Mouse (Mus musculus) urinary bladder, postnatal 10 days (tissue): Measurements from ENCODE around the gene Erp29.
A peak's percentile ranks its signal among the peaks of the same experiment; 100 is the strongest.

ENCODE experiments used
- DNase-seq: peaks from one replicate; pipeline ENCODE4 v3.0.0; 2022; ENCODE audit warnings: low spot score

Erp29 gene

DNA sequence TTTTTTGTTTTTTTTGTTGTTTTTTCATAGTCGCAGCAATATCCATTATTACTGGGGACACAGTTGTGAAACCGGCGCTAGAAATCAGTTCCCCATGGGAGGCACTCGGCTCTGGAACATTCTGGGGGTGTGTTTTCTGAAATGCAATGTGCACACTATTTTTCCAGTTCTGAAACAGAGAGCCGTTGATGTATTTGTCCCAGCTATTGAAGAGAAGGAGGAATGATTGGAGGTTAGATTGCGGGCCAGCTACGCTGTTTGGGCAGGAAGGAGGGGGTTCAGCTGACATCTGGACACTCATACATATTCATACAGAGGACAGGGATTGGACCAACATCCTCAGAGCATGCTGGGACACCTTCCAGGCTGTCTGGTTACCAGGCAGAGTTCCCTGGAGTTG is 63.2 kb downstream of the Erp29 start:
- no peak for DNase-seq

DNA sequence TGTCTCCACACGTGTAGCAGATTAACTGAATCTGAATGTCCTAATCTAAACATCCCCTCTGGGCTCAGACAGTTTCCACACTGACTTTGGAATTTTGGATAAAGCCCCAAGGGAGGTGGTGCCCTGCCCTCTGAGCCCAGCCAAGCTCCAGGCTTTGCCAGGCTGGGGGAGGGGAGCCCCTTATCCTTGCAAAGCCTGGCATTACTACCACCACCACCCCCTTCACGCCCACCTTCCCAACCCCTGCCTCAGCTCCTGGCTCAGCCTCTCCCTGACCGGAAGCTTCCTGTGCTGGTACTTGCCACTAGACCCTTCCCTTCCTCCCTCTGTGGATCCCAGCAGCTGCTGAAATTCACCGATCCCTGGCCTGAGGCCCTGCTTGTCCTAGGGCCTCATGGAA is 65.2 kb downstream of the Erp29 start:
- no peak for DNase-seq

DNA sequence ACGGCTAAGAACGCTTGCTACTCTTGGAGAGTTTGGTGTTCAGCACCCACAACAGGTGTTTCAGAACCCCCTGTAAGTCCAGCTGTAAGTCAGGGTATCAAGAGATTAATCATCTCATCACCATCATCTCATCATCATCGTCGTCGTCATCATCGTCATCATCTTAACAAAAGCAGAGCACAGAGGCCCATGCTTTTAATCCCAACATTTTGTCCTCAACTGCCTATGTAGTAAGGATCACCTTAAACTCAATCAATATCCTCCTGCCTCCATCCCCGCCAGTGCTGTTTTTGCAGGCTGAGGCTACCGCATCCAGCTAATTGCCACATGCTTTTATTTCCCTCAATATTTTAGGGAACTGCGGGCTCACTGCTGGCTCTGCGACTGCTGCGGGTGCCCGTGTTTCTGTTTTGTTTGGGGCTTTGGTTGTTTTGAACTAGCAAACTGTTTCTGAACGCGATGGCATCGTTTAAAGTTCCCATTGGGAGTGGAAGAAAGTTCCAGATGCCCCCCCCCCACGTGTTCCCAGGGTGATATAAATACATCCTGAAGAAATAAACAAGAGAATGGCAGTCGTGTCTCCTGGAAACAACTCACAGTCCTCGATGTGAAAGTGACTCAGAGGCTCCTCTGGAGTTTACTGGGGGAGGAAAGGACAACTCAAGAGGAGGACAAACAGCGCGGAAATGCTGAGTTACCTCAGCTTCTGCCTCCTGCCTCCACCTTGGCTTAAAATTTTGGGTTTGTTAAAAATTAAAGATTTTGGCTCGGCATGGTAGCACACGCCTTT is 66.0 kb downstream of the Erp29 start:
- DNase-seq, result no peak

DNA sequence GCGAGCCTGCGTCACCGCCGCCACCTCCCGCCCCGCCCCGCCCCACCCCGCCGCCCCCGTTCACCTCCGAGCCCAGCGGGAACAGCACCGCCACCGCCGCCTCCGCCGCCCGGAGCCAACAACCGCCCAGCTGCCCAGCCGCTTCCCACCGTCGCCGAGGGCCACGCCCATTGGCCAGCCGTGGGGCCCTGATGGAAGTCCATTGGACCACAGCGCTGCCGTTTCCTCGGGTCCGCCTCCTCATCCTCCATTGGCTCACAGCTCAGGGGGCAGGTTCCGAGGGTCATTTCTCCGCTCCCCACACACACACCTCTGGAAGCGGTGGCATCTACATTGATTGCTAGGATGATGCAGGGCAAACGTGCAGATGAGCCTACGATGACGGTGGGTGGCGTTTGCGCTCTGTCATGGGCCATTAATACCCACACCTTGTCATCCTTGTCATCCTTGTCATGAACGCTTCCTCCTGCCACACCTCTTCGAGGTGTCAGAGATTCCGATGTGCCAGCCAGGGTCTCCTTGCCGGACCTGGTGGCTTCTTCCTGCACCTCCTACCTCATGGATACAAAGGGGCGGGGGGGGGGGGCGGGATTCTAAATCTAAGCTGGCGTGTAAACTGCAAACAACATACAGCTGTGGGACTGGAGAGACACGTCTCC is 66.7 kb downstream of the Erp29 start, which contains the start of gene Trafd1:
TSS of gene Trafd1 (minus strand) at position 172 of the 659 bp plus-strand sequence.
- DNase-seq, result peak; percentile 85

DNA sequence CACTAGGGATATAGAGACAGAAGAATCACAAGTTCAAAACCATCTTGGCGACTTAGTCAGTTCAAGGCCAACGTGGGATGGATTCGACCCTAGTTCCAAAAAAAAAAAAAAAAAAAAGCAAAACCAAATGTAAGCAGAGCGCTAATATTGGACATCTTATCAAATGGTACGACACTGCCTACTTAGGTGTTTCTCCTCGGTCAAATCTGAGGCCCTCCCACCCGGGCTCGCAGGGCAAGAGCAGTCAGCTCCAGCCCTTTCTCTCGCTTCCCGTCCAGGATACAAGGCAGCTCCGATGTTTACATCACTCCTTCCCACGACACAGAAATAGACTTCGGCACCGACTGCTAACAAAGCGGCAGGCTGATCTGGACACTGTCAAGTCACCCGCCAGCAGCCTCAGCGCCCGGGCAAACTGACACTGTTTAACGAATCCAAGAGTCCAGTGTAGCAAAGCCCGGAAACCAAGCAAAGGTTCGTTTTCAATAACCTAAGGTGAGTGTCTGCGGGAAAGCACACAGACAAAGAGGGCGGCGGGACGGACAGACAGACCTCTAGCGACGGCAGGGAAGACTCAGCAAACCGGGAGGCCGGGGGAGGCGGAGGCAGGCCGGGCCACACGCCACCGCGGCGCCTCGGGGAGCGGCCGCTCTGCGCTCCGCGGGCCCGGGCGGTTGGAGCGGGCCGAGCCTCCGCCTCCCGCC is 67.4 kb downstream of the Erp29 start:
- no peak for DNase-seq

DNA sequence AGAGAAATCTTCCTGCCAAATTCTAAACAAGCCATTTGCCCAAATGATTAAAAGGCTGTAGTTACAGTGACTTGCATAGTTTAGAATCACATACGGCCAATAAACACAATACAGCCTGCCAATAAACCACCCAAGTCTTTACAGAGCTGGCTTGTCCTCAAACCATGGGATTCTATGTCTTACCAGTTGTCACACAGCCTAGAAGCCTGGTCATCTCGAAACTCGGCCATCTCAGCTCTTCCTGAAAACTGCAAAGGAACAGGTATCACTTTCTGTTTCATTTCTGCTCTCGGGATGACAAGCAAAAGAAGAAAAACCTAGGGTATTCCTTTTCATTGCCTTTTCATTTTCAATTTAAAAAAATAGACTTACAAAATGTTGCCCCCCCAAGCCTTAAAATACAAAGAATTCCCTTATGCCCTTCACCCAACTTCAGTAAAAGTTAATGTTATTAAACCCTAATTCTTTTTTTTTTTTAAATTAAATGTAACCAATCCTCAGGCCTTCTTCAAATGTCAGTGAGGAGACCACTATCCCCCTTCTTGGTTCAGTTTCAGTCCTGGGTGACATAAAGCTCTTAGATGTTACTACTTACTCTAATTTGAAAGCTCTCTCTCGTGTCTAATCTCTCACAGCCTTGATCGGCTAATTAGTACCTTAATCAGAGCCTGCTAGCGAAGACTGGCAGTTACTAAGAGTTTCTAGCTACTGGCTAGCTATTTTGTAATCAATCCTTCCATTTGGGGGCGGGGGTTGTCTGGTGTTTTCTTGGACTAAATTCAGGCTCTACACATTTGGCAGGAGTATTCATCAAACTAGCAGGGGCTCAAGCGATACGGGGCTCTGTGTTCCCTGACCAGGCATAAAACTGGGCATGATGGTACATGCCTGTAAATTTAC is 68.2 kb downstream of the Erp29 start:
- DNase-seq, result no peak

DNA sequence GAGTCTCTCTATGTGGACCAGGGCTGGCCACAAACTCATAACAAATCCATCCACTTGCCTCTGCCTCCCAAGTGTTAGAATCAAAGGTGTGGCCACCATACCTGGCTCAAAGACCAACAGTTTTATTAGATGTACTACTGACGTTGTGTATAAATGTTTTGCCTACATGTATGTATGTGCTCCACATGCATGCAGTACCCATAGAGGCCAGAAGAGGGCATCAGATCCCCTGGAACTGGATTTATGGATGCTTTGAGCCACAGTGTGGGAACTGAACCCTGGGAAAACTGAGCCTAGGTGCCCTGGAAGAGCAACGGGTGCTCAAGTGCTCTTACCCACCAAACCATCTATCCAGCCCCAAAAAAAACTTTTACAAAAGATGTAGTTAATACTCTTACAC is 71.6 kb downstream of the Erp29 start:
- DNase-seq, result no peak

DNA sequence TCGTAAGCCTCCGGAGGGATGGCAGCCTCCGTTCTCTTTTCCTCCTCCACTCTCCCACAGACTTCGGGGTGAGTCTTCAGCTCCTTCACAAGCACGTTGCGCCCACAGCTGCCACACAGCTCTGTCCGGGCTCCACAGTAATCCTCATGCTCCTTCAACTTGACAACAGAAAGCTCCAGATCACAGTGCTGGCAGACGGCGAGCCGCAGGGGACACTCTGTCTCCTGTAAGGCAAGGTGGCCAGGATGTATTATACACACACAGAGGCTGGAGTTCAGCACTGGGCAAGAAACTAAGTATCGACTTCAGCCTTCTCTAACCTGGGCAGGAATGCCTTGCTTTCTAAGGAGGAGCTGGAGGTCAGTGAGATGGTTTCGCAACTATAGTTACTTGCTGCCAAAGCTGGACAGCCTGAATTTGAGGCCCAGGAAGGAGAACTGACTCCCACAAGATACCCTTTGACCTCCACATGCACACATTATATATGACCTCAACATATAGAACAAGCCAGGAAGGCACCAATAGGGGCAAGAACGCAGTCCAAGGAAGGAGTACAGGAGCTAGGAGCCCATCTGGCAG is 73.5 kb downstream of the Erp29 start:
- DNase-seq, result no peak
